ENCODE assay signal across 19 mouse cellular contexts in genomic region chr7:84098098-84098497, GRCm38 (mm10). TPM values are rescaled to one million over a fixed set of nuclear protein-coding genes. Genes with fewer than 3 reads are reported as not detected.
DNase-seq lines count a peak whose midpoint lies in the region; ATAC-seq and TF ChIP-seq lines count a peak whose summit lies in the region.
"Had no signal": no experiment of that assay in that cellular context is flagged by ENCODE, and none has a peak within 500 bp of the region (broad histone marks: within the 10 kb centered on the region; RNA-seq: fewer than 3 reads in every experiment).

No protein-coding gene starts in this region.

- H3K9ac ChIP-seq in ES-Bruce4 (ENCODE audit: low read depth, poor library complexity, severe bottlenecking): no peak overlapping the region
- H3K9ac ChIP-seq: embryonic facial prominence, embryonic 12.5 days; forebrain, embryonic 13.5 days; forebrain, embryonic 15.5 days; forebrain, postnatal 0 days had no signal

- no peaks in the 10 kb centered on the region for H3K4me1 ChIP-seq in ES-Bruce4 (ENCODE audit: control insufficient read depth, insufficient read depth, low read length)
- no peaks in the 10 kb centered on the region for H3K4me1 ChIP-seq in midbrain, embryonic 10.5 days
- H3K4me1 ChIP-seq: embryonic facial prominence, embryonic 10.5 days; embryonic facial prominence, embryonic 12.5 days; forebrain, embryonic 15.5 days had no signal

- no peak overlapping the region for H3K4me3 ChIP-seq in ES-Bruce4 (ENCODE audit: low read depth, low read length)
- no peak overlapping the region for H3K4me3 ChIP-seq in midbrain, embryonic 10.5 days
- H3K4me3 ChIP-seq: embryonic facial prominence, embryonic 10.5 days; embryonic facial prominence, embryonic 12.5 days; forebrain, embryonic 13.5 days; forebrain, embryonic 15.5 days had no signal

- H3K27me3 ChIP-seq in ES-Bruce4 (ENCODE audit: control insufficient read depth, insufficient read depth, low read length, poor library complexity, severe bottlenecking): no peaks in the 10 kb centered on the region
- H3K27me3 ChIP-seq in midbrain, embryonic 10.5 days (ENCODE audit: low read depth, poor library complexity, severe bottlenecking): no peaks in the 10 kb centered on the region
- H3K27me3 ChIP-seq: embryonic facial prominence, embryonic 12.5 days; forebrain, embryonic 13.5 days; forebrain, embryonic 15.5 days had no signal

- no peaks in the 10 kb centered on the region for H3K36me3 ChIP-seq in ES-Bruce4 (ENCODE audit: control insufficient read depth, insufficient read depth, low read length, poor library complexity, severe bottlenecking)
- no peaks in the 10 kb centered on the region for H3K36me3 ChIP-seq in midbrain, embryonic 10.5 days
- H3K36me3 ChIP-seq: embryonic facial prominence, embryonic 10.5 days; embryonic facial prominence, embryonic 12.5 days; forebrain, embryonic 15.5 days had no signal

- H3K9me3 ChIP-seq in ES-Bruce4 (replicated peaks; ENCODE audit: control insufficient read depth, insufficient read depth, low read length, poor library complexity, severe bottlenecking): no peaks in the 10 kb centered on the region
- no peaks in the 10 kb centered on the region for H3K9me3 ChIP-seq in midbrain, embryonic 10.5 days (replicated peaks)
- H3K9me3 ChIP-seq: embryonic facial prominence, embryonic 10.5 days; embryonic facial prominence, embryonic 12.5 days; forebrain, embryonic 13.5 days; forebrain, embryonic 15.5 days had no signal

- no peak overlapping the region for H3K27ac ChIP-seq in ES-Bruce4 (ENCODE audit: insufficient read depth, low read length)
- H3K27ac ChIP-seq in midbrain, embryonic 10.5 days (replicated peaks): no peak overlapping the region
- H3K27ac ChIP-seq: embryonic facial prominence, embryonic 10.5 days; embryonic facial prominence, embryonic 12.5 days; forebrain, embryonic 13.5 days; forebrain, embryonic 15.5 days had no signal

- 0 out of 2 replicates have a peak, but pooled peaks have one; percentile 49 for TF ChIP-seq EP300 in ES-Bruce4 (IDR thresholded peaks at IDR 0.05; ENCODE audit: insufficient read depth, low read depth, low read length)

- TF ChIP-seq CTCF in ES-Bruce4 (IDR thresholded peaks at IDR 0.05; ENCODE audit: low read depth, low read length): no peak

- 97% methylated on average over 1 of the region's 1 CpGs for WGBS in midbrain, embryonic 10.5 days

- TF ChIP-seq POLR2A in ES-Bruce4 (IDR thresholded peaks at IDR 0.05; ENCODE audit: insufficient read depth, low read length): no peak

- ATAC-seq in frontal cortex, adult (ENCODE audit: low TSS enrichment): no peak
- ATAC-seq: forebrain, embryonic 13.5 days; forebrain, embryonic 15.5 days; forebrain, postnatal 0 days had no signal

- DNase-seq in ES-CJ7 (ENCODE audit: low read depth, low spot score) (peak; percentile 11), ZHBTc4 (ENCODE audit: low read depth, low spot score) (peak; percentile 34)
- no peak for DNase-seq in testis, postnatal 10 days (ENCODE audit: low spot score)
- DNase-seq in midbrain, embryonic 10.5 days (ENCODE audit: low spot score): no peak
- DNase-seq: adrenal gland, adult 2 months; adrenal gland, postnatal 10 days; adrenal gland, postnatal 25 days; cerebellum, adult 11-12 months; cerebellum, adult 2 months; cerebellum, adult 9-10 months; cerebellum, postnatal 10 days; cerebellum, postnatal 25 days; forebrain, postnatal 0 days had no signal

RNA-seq across cellular contexts. Expression of gene Cemip, which starts 11.8 kb away (rescaled TPM):
- polyA plus RNA-seq in ES-Bruce4 (2011; ENCODE audit: insufficient read depth, insufficient read length, low read depth, missing spikeins): 0.43 and 0.72 TPM in 2 replicates
- polyA plus RNA-seq in midbrain, embryonic 10.5 days (2016; fragmentation: Nextera tagmentation; extraction: Ambion mirVana): 0.12 and 0.68 TPM in 2 replicates

RNA-seq across cellular contexts. Expression of gene Abhd17c, which starts 53.6 kb away (rescaled TPM):
- 57.3 and 65.4 TPM in 2 replicates for polyA plus RNA-seq in ES-Bruce4 (2011; ENCODE audit: insufficient read depth, insufficient read length, low read depth, missing spikeins)
- polyA plus RNA-seq in midbrain, embryonic 10.5 days (2016; fragmentation: Nextera tagmentation; extraction: Ambion mirVana): 11.9 and 17.2 TPM in 2 replicates

Comparison
In these comparisons a context has a peak if more than half of its experiments do, and no peak if none do; other contexts are left out.
1. DNase-seq: peak in ES-CJ7 (single experiment) and ZHBTc4 (single experiment); none in testis, postnatal 10 days (single experiment) and midbrain, embryonic 10.5 days (single experiment).